Mouse (Mus musculus) embryonic facial prominence, embryonic 12.5 days (tissue): ENCODE data around the gene Kiss1. TPM values are rescaled to one million over a fixed set of nuclear protein-coding genes. Genes with fewer than 3 reads are reported as not detected.

Experiments
- ATAC-seq: fragments of 200-750 bp; cut with Nextera tagmentation; 2 replicates; pipeline ENCODE4 v1.8.0; 2017; ENCODE audit not compliant: insufficient number of reproducible peaks, insufficient read depth, low FRiP score, low TSS enrichment
- H3K27ac ChIP-seq: fragments of 300-500 bp; sonication (generic); 2 replicates; pipeline ENCODE4 v1.5.1; 2016; ENCODE audit warnings: mild to moderate bottlenecking
- H3K27me3 ChIP-seq: fragments of 300-500 bp; sonication (generic); 2 replicates; pipeline ENCODE4 v1.6.1; 2016; ENCODE audit warnings: mild to moderate bottlenecking, moderate library complexity
- H3K36me3 ChIP-seq: fragments of 300-500 bp; sonication (generic); 2 replicates; pipeline ENCODE4 v1.6.1; 2016; ENCODE audit warnings: mild to moderate bottlenecking
- H3K4me1 ChIP-seq: fragments of 300-500 bp; sonication (generic); 2 replicates; pipeline ENCODE4 v1.6.1; 2016
- H3K4me2 ChIP-seq: fragments of 300-500 bp; sonication (generic); replicated peaks from 2 replicates; pipeline ENCODE4 v1.6.1; 2016; ENCODE audit warnings: mild to moderate bottlenecking, moderate library complexity
- H3K4me3 ChIP-seq: fragments of 300-500 bp; sonication (generic); 2 replicates; pipeline ENCODE4 v1.5.1; 2016; ENCODE audit warnings: mild to moderate bottlenecking
- H3K9ac ChIP-seq: fragments of 300-500 bp; sonication (generic); 2 replicates; pipeline ENCODE4 v1.6.1; 2016; ENCODE audit warnings: mild to moderate bottlenecking, moderate library complexity
- H3K9me3 ChIP-seq: fragments of 300-500 bp; sonication (generic); 2 replicates; pipeline ENCODE4 v1.6.1; 2016; ENCODE audit warnings: mild to moderate bottlenecking, moderate library complexity
- WGBS: fragments of 180-500 bp; shearing (Covaris S2); methylation state at CpG from one replicate; pipeline ENCODE4 v1.1.7; 2016; 5-methylcytosine and 5-hydroxymethylcytosine counted together
- polyA plus RNA-seq: library from polyadenylated mRNA; unstranded; fragments of >200 nt; fragmentation: Nextera tagmentation; extraction: Ambion mirVana; gene quantifications from 2 replicates; pipeline ENCODE4 v1.2.1, GENCODE M21; 2016

Gene Kiss1
- polyA plus RNA-seq, 1 experiment from 2014 or later: not detected

- Histone ChIP-seq H3K9me3 (no peaks in the 10 kb centered on the region), H3K36me3 (no peaks in the 10 kb centered on the region)
- WGBS: 73% methylated on average over 3 of the region's 3 CpGs
Observed at GRCm38 (mm10) chr1:133347226-133347625, 25.6 kb downstream of the Kiss1 start.

GRCm38 (mm10) chr1:133347693-133348520, 26.2 kb downstream of the Kiss1 start:
- Histone ChIP-seq H3K4me2 (no peak overlapping the region), H3K4me3 (no peak overlapping the region), H3K27me3 (no peaks in the 10 kb centered on the region), H3K27ac (no peak overlapping the region), H3K36me3 (no peaks in the 10 kb centered on the region), H3K9me3 (no peaks in the 10 kb centered on the region), H3K9ac (no peak overlapping the region), H3K4me1 (no peaks in the 10 kb centered on the region)
- 74% methylated on average over 11 of the region's 11 CpGs for WGBS
- no peak for ATAC-seq

More at GRCm38 (mm10) chr1:133347226-133347625, 25.6 kb downstream of the Kiss1 start:
- Histone ChIP-seq H3K4me3 (no peak overlapping the region), H3K27me3 (no peaks in the 10 kb centered on the region), H3K27ac (no peak overlapping the region), H3K4me1 (no peaks in the 10 kb centered on the region), H3K4me2 (no peak overlapping the region), H3K9ac (no peak overlapping the region)
- ATAC-seq: no peak

- H3K27me3 ChIP-seq: no peaks in the 10 kb centered on the region; the same call in 1 of the 2 replicates
- no peak for ATAC-seq
- no peak within 1 kb of the TSS for H3K9ac ChIP-seq
- WGBS: 87% methylated on average over 1 of the region's 1 CpGs
- H3K9me3 ChIP-seq: no peaks in the 10 kb centered on the region
- no peak within 1 kb of the TSS for H3K4me2 ChIP-seq
- H3K36me3 ChIP-seq: no peaks in the 10 kb centered on the region
- no peak within 1 kb of the TSS for H3K27ac ChIP-seq
- H3K4me3 ChIP-seq: no peak within 1 kb of the TSS
- no peaks in the 10 kb centered on the region for H3K4me1 ChIP-seq
Observed at GRCm38 (mm10) chr1:133350210-133350609, 28.5 kb downstream of the Kiss1 start, which contains the start of gene Ren1. Ren1 (plus strand) TSS chr1:133350510.

- Histone ChIP-seq H3K4me2 (no peak overlapping the region), H3K4me3 (no peak overlapping the region), H3K27ac (no peak overlapping the region), H3K9ac (no peak overlapping the region), H3K27me3 (no peaks in the 10 kb centered on the region; the same call in 1 of the 2 replicates), H3K9me3 (no peaks in the 10 kb centered on the region), H3K36me3 (no peaks in the 10 kb centered on the region), H3K4me1 (peaks cover 8% of the 10 kb centered on the region)
- ATAC-seq: no peak
- 49% methylated on average over 9 of the region's 9 CpGs for WGBS
Observed at GRCm38 (mm10) chr1:133351762-133352161, 30.1 kb downstream of the Kiss1 start.

- Histone ChIP-seq H3K4me1 (peaks cover 8% of the 10 kb centered on the region), H3K9ac (no peak overlapping the region), H3K27me3 (no peaks in the 10 kb centered on the region; the same call in 1 of the 2 replicates), H3K4me2 (no peak overlapping the region), H3K27ac (no peak overlapping the region), H3K4me3 (no peak overlapping the region), H3K36me3 (no peaks in the 10 kb centered on the region), H3K9me3 (no peaks in the 10 kb centered on the region)
- WGBS: 54% methylated on average over 12 of the region's 12 CpGs
- ATAC-seq: no peak
Observed at GRCm38 (mm10) chr1:133353371-133353809, 31.7 kb downstream of the Kiss1 start.

- WGBS: 41% methylated on average over 5 of the region's 5 CpGs
- no peak overlapping the region for H3K27ac ChIP-seq
- H3K4me2 ChIP-seq: no peak overlapping the region
- peaks cover 8% of the 10 kb centered on the region for H3K4me1 ChIP-seq
- ATAC-seq: no peak
- no peaks in the 10 kb centered on the region for H3K9me3 ChIP-seq
- no peak overlapping the region for H3K4me3 ChIP-seq
- no peak overlapping the region for H3K9ac ChIP-seq
- no peaks in the 10 kb centered on the region for H3K36me3 ChIP-seq
- H3K27me3 ChIP-seq: no peaks in the 10 kb centered on the region; the same call in 1 of the 2 replicates
Observed at GRCm38 (mm10) chr1:133355469-133355868, 33.8 kb downstream of the Kiss1 start.

- no peak overlapping the region for H3K4me3 ChIP-seq
- peaks cover 8% of the 10 kb centered on the region for H3K4me1 ChIP-seq
- H3K27ac ChIP-seq: no peak overlapping the region
- no peaks in the 10 kb centered on the region for H3K36me3 ChIP-seq
- ATAC-seq: no peak
- H3K4me2 ChIP-seq: no peak overlapping the region
- no peaks in the 10 kb centered on the region for H3K9me3 ChIP-seq
- no peaks in the 10 kb centered on the region; the same call in 1 of the 2 replicates for H3K27me3 ChIP-seq
- H3K9ac ChIP-seq: no peak overlapping the region
- 53% methylated on average over 15 of the region's 15 CpGs for WGBS
Observed at GRCm38 (mm10) chr1:133355912-133356311, 34.2 kb downstream of the Kiss1 start.

GRCm38 (mm10) chr1:133356330-133356729, 34.7 kb downstream of the Kiss1 start:
- H3K27ac ChIP-seq: no peak overlapping the region
- no peaks in the 10 kb centered on the region; the same call in 1 of the 2 replicates for H3K27me3 ChIP-seq

GRCm38 (mm10) chr1:133361006-133361405, 39.3 kb downstream of the Kiss1 start:
- Histone ChIP-seq H3K9ac (no peak overlapping the region), H3K4me2 (no peak overlapping the region), H3K4me3 (no peak overlapping the region), H3K27me3 (peaks cover 32% of the 10 kb centered on the region), H3K4me1 (peaks cover 10% of the 10 kb centered on the region), H3K36me3 (no peaks in the 10 kb centered on the region), H3K27ac (no peak overlapping the region), H3K9me3 (no peaks in the 10 kb centered on the region)
- ATAC-seq: no peak
- 91% methylated on average over 6 of the region's 6 CpGs for WGBS

More at GRCm38 (mm10) chr1:133356330-133356729, 34.7 kb downstream of the Kiss1 start:
- ATAC-seq: no peak
- H3K4me2 ChIP-seq: no peak overlapping the region
- H3K4me1 ChIP-seq: peaks cover 8% of the 10 kb centered on the region
- H3K4me3 ChIP-seq: no peak overlapping the region
- H3K36me3 ChIP-seq: no peaks in the 10 kb centered on the region
- no peak overlapping the region for H3K9ac ChIP-seq
- WGBS: 59% methylated on average over 8 of the region's 8 CpGs
- H3K9me3 ChIP-seq: no peaks in the 10 kb centered on the region

- 87% methylated on average over 5 of the region's 5 CpGs for WGBS
- Histone ChIP-seq H3K9ac (no peak overlapping the region), H3K4me1 (peaks cover 9% of the 10 kb centered on the region), H3K4me3 (no peak overlapping the region), H3K4me2 (no peak overlapping the region), H3K36me3 (no peaks in the 10 kb centered on the region), H3K9me3 (no peaks in the 10 kb centered on the region), H3K27ac (no peak overlapping the region), H3K27me3 (peaks cover 32% of the 10 kb centered on the region)
- ATAC-seq: no peak
Observed at GRCm38 (mm10) chr1:133362103-133362502, 40.4 kb downstream of the Kiss1 start.

GRCm38 (mm10) chr1:133363276-133364021, 41.8 kb downstream of the Kiss1 start, which contains the start of gene Etnk2:
Etnk2 (plus strand) TSS chr1:133363572.
- peak; percentile 58 for ATAC-seq
- WGBS: 1% methylated on average over 52 of the region's 52 CpGs
- H3K27me3 ChIP-seq: peaks cover 32% of the 10 kb centered on the region
- H3K4me2 ChIP-seq: peak within 1 kb of the TSS; percentile 97
- peak within 1 kb of the TSS; percentile 66 for H3K4me3 ChIP-seq
- no peaks in the 10 kb centered on the region for H3K36me3 ChIP-seq
- no peaks in the 10 kb centered on the region for H3K9me3 ChIP-seq
- H3K4me1 ChIP-seq: peaks cover 20% of the 10 kb centered on the region
- H3K9ac ChIP-seq: peak within 1 kb of the TSS; percentile 38; the same call in 1 of the 2 replicates
- no peak within 1 kb of the TSS for H3K27ac ChIP-seq
